Mouse (Mus musculus) heart, postnatal 0 days (tissue): Measurements from ENCODE around the gene H2al2b. TPM values are rescaled to one million over a fixed set of nuclear protein-coding genes. Genes with fewer than 3 reads are reported as not detected.
"Not testable (repeated sequence)": the region's sequence is repeated elsewhere in the genome, so short reads cannot be mapped to it uniquely, and the experiment has no call there.

Experiments used
- ATAC-seq: fragments of 200-750 bp; cut with Nextera tagmentation; 2 replicates; pipeline ENCODE4 v1.8.0; 2017; ENCODE audit warnings: low read depth, moderate number of reproducible peaks, moderate library complexity; ENCODE audit not compliant: insufficient read depth
- DNase-seq: peaks from one replicate; pipeline ENCODE4 v3.0.0-alpha.2; 2016; ENCODE audit warnings: low spot score
- H3K27ac ChIP-seq: fragments of 300-500 bp; sonication (generic); 2 replicates; pipeline ENCODE4 v1.5.1; 2014; ENCODE audit warnings: low read depth, mild to moderate bottlenecking
- H3K27me3 ChIP-seq: fragments of 300-500 bp; sonication (generic); 2 replicates; pipeline ENCODE4 v1.6.1; 2014; ENCODE audit warnings: low read length, mixed read lengths; ENCODE audit not compliant: control insufficient read depth, insufficient read depth
- H3K36me3 ChIP-seq: fragments of 300-500 bp; sonication (generic); replicated peaks from 2 replicates; pipeline ENCODE4 v1.6.1; 2014; ENCODE audit warnings: low read length, mixed read lengths; ENCODE audit not compliant: control insufficient read depth, insufficient read depth
- H3K4me1 ChIP-seq: fragments of 300-500 bp; sonication (generic); 2 replicates; pipeline ENCODE4 v1.6.1; 2014; ENCODE audit warnings: antibody characterized with exemption; ENCODE audit not compliant: control insufficient read depth, insufficient read depth
- H3K4me2 ChIP-seq: fragments of 300-500 bp; sonication (generic); 2 replicates; pipeline ENCODE4 v1.6.1; 2014; ENCODE audit warnings: low read depth, mild to moderate bottlenecking, low read length, moderate library complexity
- H3K4me3 ChIP-seq: fragments of 300-500 bp; sonication (generic); 2 replicates; pipeline ENCODE4 v1.5.1; 2014; ENCODE audit warnings: low read depth, low read length
- H3K9ac ChIP-seq: fragments of 300-500 bp; sonication (generic); replicated peaks from 2 replicates; pipeline ENCODE4 v1.6.1; 2014; ENCODE audit warnings: low read depth, low read length, mixed read lengths
- H3K9me3 ChIP-seq: fragments of 300-500 bp; sonication (generic); replicated peaks from 2 replicates; pipeline ENCODE4 v1.6.1; 2016; ENCODE audit warnings: low read length; ENCODE audit not compliant: control insufficient read depth
- WGBS: fragments of 180-500 bp; shearing (Covaris S2); extraction: QIAGEN DNeasy Blood & Tissue Kit; methylation state at CpG from one replicate; pipeline ENCODE4 v1.1.7; 2014; 5-methylcytosine and 5-hydroxymethylcytosine counted together
- polyA plus RNA-seq: library from polyadenylated mRNA; unstranded; fragments of >200 nt; fragmentation: Nextera tagmentation; extraction: Ambion mirVana; gene quantifications from 2 replicates; pipeline ENCODE4 v1.2.1, GENCODE M21; 2015
- total RNA-seq: library from RNA; depleted of rRNA; stranded (reverse); fragments of >200 nt; gene quantifications from 2 replicates; pipeline ENCODE4 v1.2.3, GENCODE M21; 2014; ENCODE audit warnings: low replicate concordance; rRNA removed

Gene H2al2b
- total RNA-seq (not detected in 2 replicates), polyA plus RNA-seq (not detected in 2 replicates)

DNA sequence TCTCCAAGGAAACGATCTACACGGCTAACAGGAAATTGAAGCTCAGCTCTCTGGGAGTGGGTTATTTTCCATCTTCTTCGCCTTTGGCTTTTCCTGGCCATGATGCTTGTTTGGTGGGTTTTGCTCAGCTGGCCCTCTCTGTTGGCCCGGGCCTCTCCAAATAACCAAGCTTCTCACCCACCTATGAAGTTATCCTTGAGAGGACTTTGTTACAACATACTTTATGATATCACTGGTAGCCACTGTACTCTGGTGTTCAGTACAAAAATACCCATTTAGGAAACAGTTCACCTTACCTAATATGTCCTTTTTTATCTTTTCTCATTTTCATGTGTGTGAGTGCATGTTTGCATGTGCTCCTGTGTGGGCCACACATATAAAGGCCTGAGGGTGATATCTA lies at the start of gene H2al2b:
Gene H2al2b (minus strand): TSS at position 101 of the 400 bp plus-strand sequence.
- H3K4me3 ChIP-seq, H3K27ac ChIP-seq, H3K4me1 ChIP-seq, H3K9ac ChIP-seq, H3K9me3 ChIP-seq, H3K36me3 ChIP-seq, DNase-seq, H3K4me2 ChIP-seq, ATAC-seq, H3K27me3 ChIP-seq: not testable (repeated sequence)
- no CpG with 5 or more reads among the region's 4 CpGs for WGBS

Other genes with a start within 250 kb of the H2al2b start
- gene H2al2c, start 121.6 kb downstream of the H2al2b start, total RNA-seq, result not detected in 2 replicates
- gene H2al2c, start 121.6 kb downstream of the H2al2b start, polyA plus RNA-seq, result not detected in 2 replicates
- gene Sry, start 57.0 kb downstream of the H2al2b start, total RNA-seq, result not detected in 2 replicates
- gene Sry, start 57.0 kb downstream of the H2al2b start, polyA plus RNA-seq, result not detected in 2 replicates
- gene Gm4064, start 75.5 kb upstream of the H2al2b start, total RNA-seq, result not detected in 2 replicates
- gene Gm4064, start 75.5 kb upstream of the H2al2b start, polyA plus RNA-seq, result not detected in 2 replicates
- gene Rbmy, start 110.0 kb upstream of the H2al2b start, total RNA-seq, result not detected in 2 replicates
- not detected in 2 replicates for gene Rbmy, start 110.0 kb upstream of the H2al2b start, polyA plus RNA-seq
- gene Gm10256, start 110.0 kb upstream of the H2al2b start, total RNA-seq, result not detected in 2 replicates
- gene Gm10256, start 110.0 kb upstream of the H2al2b start, polyA plus RNA-seq, result not detected in 2 replicates
- gene Gm10352, start 180.3 kb upstream of the H2al2b start, total RNA-seq, result not detected in 2 replicates
- not detected in 2 replicates for gene Gm10352, start 180.3 kb upstream of the H2al2b start, polyA plus RNA-seq
- gene Gm29289, start 211.9 kb upstream of the H2al2b start, total RNA-seq, result not detected in 2 replicates
- gene Gm29289, start 211.9 kb upstream of the H2al2b start, polyA plus RNA-seq, result not detected in 2 replicates